Mouse (Mus musculus): ENCODE results near the gene Nmrk2.

DNA sequence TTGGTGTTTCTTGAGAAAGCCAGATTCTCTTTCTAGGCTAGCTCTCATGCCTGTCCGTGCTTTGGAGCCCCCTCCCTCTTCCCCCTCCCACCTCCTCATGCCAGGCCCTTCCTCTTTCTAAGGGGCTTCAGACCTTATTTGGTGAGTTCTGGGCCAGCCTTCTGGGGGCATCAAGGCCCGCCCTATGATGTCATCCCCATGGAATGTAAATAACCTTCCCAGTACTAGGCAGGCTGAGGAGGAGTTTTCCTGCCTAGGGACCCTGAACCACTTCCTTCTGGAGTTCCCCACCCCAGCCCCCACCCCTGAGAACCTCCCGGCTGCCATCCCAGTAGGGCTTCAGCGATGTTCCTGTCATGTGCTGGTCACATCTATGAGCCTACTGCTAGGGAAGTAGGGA lies 17.1 kb downstream of the Nmrk2 start:
- TF ChIP-seq EP300 (IDR thresholded peaks at IDR 0.05; ENCODE audit: insufficient read depth, low read depth, low read length) (no peak), CTCF (IDR thresholded peaks at IDR 0.05; ENCODE audit: low read depth, low read length) (no peak)

Data from ES-Bruce4 (cell line).